Mouse (Mus musculus) midbrain, embryonic 12.5 days (tissue): Measurements from ENCODE around the gene Nap1l5. TPM values are rescaled to one million over a fixed set of nuclear protein-coding genes. Genes with fewer than 3 reads are reported as not detected.

Experiments
- ATAC-seq: fragments of 200-750 bp; cut with Nextera tagmentation; 2 replicates; pipeline ENCODE4 v1.8.0; 2017; ENCODE audit warnings: low read depth, moderate TSS enrichment, moderate library complexity; ENCODE audit not compliant: low FRiP score
- H3K27ac ChIP-seq: fragments of 300-500 bp; sonication (generic); replicated peaks from 2 replicates; pipeline ENCODE4 v1.5.1; 2016; ENCODE audit warnings: mild to moderate bottlenecking
- H3K27me3 ChIP-seq: fragments of 300-500 bp; sonication (generic); 2 replicates; pipeline ENCODE4 v1.6.1; 2016; ENCODE audit warnings: mild to moderate bottlenecking
- H3K36me3 ChIP-seq: fragments of 300-500 bp; sonication (generic); 2 replicates; pipeline ENCODE4 v1.6.1; 2016
- H3K4me1 ChIP-seq: fragments of 300-500 bp; sonication (generic); 2 replicates; pipeline ENCODE4 v1.6.1; 2016
- H3K4me2 ChIP-seq: fragments of 300-500 bp; sonication (generic); replicated peaks from 2 replicates; pipeline ENCODE4 v1.6.1; 2016; ENCODE audit warnings: mild to moderate bottlenecking, moderate library complexity
- H3K4me3 ChIP-seq: fragments of 300-500 bp; sonication (generic); 2 replicates; pipeline ENCODE4 v1.5.1; 2016; ENCODE audit warnings: mild to moderate bottlenecking
- H3K9ac ChIP-seq: fragments of 300-500 bp; sonication (generic); replicated peaks from 2 replicates; pipeline ENCODE4 v1.6.1; 2016; ENCODE audit warnings: mild to moderate bottlenecking, moderate library complexity
- H3K9me3 ChIP-seq: fragments of 300-500 bp; sonication (generic); 2 replicates; pipeline ENCODE4 v1.6.1; 2016; ENCODE audit warnings: mild to moderate bottlenecking
- WGBS: fragments of 180-500 bp; shearing (Covaris S2); methylation state at CpG from one replicate; pipeline ENCODE4 v1.1.7; 2016; 5-methylcytosine and 5-hydroxymethylcytosine counted together
- polyA plus RNA-seq: library from polyadenylated mRNA; unstranded; fragments of >200 nt; fragmentation: Nextera tagmentation; extraction: Ambion mirVana; gene quantifications from 2 replicates; pipeline ENCODE4 v1.2.1, GENCODE M21; 2016

Gene Nap1l5
- 63.2 and 64.3 TPM in 2 replicates for polyA plus RNA-seq

DNA sequence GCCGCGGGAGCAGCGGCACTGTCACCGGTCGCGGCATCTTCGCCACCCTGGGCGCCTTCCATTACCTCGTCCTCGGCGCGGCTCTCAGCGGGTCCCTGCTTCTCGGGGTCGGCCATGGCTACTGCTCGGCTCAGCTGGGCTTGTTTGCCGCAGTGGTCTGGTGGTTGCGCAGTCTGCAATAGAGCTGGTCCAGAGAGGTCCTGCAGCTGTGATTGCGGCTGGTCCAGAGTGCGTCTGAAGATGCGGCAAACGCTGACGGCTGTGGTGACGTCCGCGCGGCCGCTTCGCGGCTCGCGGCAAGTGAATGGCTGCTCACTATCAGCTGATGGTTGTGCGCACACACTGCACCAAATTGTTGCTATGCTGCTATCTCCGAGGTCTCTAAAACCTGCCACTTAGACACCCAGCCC, at the start of gene Nap1l5:
Gene Nap1l5, minus strand, starts transcription at position 225 of the 410 bp plus-strand sequence.
- H3K27ac ChIP-seq: peak within 1 kb of the TSS; percentile 64

DNA sequence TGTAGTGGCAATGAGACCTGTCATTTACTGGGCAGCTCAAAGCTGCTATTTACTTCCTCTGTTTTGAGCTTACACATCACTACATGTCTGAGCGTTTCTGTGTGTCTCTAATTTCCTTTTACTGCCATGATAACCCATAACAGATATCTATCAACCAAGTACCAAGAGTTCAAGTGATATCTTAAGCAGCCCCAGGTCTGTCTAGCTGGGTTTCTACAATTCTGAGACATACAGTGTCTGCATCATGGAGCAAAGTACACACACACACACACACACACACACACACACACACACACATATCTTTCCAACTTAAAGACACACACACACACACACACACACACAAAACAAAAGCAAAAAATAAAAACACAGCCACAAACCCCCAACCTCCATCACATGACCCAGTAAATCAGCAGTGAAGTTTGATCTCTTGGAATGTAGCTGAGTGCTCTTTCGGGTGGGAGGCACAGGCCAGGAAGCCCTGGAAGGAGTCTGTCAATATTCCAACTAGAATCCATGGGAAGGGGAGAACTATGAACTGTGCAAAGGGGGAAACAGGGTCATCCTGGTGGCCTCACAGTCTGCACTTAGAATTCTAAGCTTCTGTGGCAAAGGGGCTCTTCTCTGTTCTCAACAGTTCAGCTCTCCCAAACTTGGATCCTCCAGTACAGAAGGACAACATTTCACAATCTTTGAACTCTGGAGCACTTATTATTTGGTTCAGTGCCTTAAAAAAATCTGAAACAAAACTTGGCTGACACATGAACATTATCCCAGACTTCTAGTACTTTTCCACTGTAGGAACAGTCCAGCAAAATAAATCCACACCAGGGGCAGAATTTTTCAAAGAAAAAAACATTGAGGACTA, 44.5 kb upstream of the Nap1l5 start:
- Histone ChIP-seq H3K4me1 (no peaks in the 10 kb centered on the region), H3K9me3 (no peaks in the 10 kb centered on the region), H3K27ac (no peak overlapping the region), H3K4me3 (no peak overlapping the region), H3K9ac (no peak overlapping the region), H3K36me3 (no peaks in the 10 kb centered on the region), H3K27me3 (no peaks in the 10 kb centered on the region), H3K4me2 (no peak overlapping the region)
- 76% methylated on average over 2 of the region's 2 CpGs for WGBS
- ATAC-seq: no peak

More for the DNA sequence above, at the start of gene Nap1l5:
- peak within 1 kb of the TSS; percentile 53 for H3K4me3 ChIP-seq
- WGBS: 61% methylated on average over 34 of the region's 34 CpGs
- H3K27me3 ChIP-seq: no peaks in the 10 kb centered on the region
- peak; percentile 81 for ATAC-seq
- peaks cover 10% of the 10 kb centered on the region; the same call in 1 of the 2 replicates for H3K36me3 ChIP-seq
- H3K4me1 ChIP-seq: no peaks in the 10 kb centered on the region
- peak within 1 kb of the TSS; percentile 65 for H3K4me2 ChIP-seq
- peak within 1 kb of the TSS; percentile 50 for H3K9ac ChIP-seq
- H3K9me3 ChIP-seq: peaks cover 8% of the 10 kb centered on the region

DNA sequence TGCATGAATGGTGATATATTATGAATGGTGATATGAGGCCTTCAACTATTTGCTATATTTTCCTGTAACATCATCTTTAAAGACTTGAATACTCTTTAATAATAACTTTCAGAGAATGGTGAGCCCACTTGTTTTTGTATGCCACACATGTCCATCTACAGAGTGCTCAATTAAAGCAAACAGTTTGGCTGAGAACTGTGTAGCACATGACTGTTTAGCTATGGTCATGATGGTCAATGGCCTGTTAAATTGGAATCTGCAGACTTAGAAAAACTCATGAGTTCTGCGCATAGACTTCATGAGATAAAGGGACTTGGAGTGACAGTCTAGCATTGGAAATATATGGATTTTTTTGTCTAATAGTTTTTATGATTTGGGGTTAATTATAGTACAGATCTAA, 43.5 kb upstream of the Nap1l5 start:
- no peak overlapping the region for H3K9ac ChIP-seq
- WGBS: 95% methylated on average over 1 of the region's 1 CpGs
- H3K9me3 ChIP-seq: no peaks in the 10 kb centered on the region
- H3K4me2 ChIP-seq: no peak overlapping the region
- H3K27me3 ChIP-seq: no peaks in the 10 kb centered on the region
- no peaks in the 10 kb centered on the region for H3K4me1 ChIP-seq
- H3K27ac ChIP-seq: no peak overlapping the region
- H3K36me3 ChIP-seq: no peaks in the 10 kb centered on the region
- ATAC-seq: no peak
- H3K4me3 ChIP-seq: no peak overlapping the region

DNA sequence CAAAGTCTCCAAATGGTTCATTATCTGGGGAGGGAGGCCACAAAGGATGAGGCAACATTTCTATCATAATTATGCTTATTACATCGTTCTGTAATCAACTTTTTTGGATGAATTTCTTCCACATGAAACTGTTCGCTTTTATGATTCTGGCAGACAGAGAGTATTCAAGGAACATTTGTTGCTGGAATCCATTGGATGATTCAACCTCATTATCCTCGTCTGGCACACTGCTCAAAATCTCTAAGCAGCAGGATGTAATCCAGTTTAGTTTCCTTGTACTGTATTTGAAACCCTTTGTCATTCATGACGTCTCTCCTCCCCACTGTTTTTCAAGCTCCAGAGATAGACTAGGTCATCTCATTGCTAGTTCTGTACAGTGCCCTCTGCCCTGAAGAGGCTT, 40.0 kb upstream of the Nap1l5 start:
- Histone ChIP-seq H3K36me3 (no peaks in the 10 kb centered on the region), H3K27me3 (no peaks in the 10 kb centered on the region), H3K4me3 (no peak overlapping the region), H3K4me1 (no peaks in the 10 kb centered on the region), H3K27ac (no peak overlapping the region), H3K9me3 (no peaks in the 10 kb centered on the region), H3K9ac (no peak overlapping the region), H3K4me2 (no peak overlapping the region)
- ATAC-seq: no peak
- 80% methylated on average over 4 of the region's 4 CpGs for WGBS

DNA sequence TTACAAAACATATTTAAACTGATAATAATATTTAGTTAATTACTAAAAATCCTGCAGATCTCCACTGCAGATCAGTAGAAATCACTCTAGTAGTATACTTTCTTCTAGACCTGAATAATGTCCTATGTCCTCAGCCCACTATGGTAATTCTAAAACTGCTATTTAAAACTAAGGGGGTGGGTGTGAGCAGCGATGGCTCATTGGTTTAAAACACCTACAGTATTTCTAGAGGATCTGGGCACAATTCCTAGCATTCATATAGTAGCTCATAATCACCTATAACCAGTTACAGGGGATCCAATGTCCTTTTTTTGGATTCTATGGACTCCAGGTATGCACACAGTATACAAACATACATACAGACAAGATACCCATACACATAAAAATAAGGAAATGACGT, 39.4 kb upstream of the Nap1l5 start:
- no peak for ATAC-seq
- no peak overlapping the region for H3K4me2 ChIP-seq
- no peaks in the 10 kb centered on the region for H3K27me3 ChIP-seq
- no peaks in the 10 kb centered on the region for H3K9me3 ChIP-seq
- no peaks in the 10 kb centered on the region for H3K36me3 ChIP-seq
- WGBS: 72% methylated on average over 2 of the region's 2 CpGs
- no peaks in the 10 kb centered on the region for H3K4me1 ChIP-seq
- H3K4me3 ChIP-seq: no peak overlapping the region
- no peak overlapping the region for H3K27ac ChIP-seq
- no peak overlapping the region for H3K9ac ChIP-seq

DNA sequence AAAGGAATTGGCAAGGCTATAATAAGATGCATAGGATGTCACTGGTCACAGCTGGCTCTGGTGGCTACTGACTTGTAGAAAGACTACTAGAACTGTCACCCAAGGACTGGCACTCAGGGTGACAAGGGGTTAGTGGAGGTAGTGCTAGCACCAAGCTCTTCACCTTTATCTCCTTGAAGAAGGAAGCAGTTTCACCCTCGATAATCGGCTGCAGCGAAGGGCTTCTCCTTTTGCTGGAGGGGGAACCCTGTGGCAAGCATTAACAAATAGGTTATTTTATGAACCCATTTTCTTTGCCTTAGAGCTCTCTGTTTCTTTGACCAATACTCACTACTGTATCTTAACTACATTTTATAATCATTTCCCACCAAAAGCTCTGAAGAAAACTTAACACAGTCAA, 37.1 kb upstream of the Nap1l5 start:
- H3K9ac ChIP-seq: no peak overlapping the region
- H3K36me3 ChIP-seq: no peaks in the 10 kb centered on the region
- WGBS: 98% methylated on average over 3 of the region's 3 CpGs
- H3K4me1 ChIP-seq: no peaks in the 10 kb centered on the region
- no peak overlapping the region for H3K4me3 ChIP-seq
- H3K9me3 ChIP-seq: no peaks in the 10 kb centered on the region
- no peaks in the 10 kb centered on the region for H3K27me3 ChIP-seq
- ATAC-seq: no peak
- no peak overlapping the region for H3K27ac ChIP-seq
- no peak overlapping the region for H3K4me2 ChIP-seq

DNA sequence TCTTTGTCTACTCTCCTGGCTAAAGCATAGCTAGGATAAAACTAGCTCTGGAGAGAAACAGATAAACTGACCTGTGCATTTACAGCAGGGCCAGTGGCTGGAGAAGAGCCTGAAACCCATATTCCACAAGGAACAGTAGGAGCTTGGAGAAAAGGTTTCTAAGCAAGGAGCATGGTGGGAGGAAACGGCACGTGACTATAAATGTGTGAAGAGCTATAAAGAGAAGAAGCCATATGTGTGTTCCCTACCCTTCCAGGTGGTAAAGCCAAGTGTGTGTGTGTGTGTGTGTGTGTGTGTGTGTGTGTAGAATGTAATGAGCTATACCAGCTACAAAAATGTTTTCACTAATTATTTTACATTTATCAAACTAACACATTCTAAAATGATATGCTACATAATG, 35.4 kb upstream of the Nap1l5 start:
- no peak for ATAC-seq
- Histone ChIP-seq H3K36me3 (no peaks in the 10 kb centered on the region), H3K4me1 (no peaks in the 10 kb centered on the region), H3K27ac (no peak overlapping the region), H3K4me2 (no peak overlapping the region), H3K9ac (no peak overlapping the region), H3K27me3 (no peaks in the 10 kb centered on the region), H3K9me3 (no peaks in the 10 kb centered on the region), H3K4me3 (no peak overlapping the region)
- WGBS: 83% methylated on average over 2 of the region's 2 CpGs

DNA sequence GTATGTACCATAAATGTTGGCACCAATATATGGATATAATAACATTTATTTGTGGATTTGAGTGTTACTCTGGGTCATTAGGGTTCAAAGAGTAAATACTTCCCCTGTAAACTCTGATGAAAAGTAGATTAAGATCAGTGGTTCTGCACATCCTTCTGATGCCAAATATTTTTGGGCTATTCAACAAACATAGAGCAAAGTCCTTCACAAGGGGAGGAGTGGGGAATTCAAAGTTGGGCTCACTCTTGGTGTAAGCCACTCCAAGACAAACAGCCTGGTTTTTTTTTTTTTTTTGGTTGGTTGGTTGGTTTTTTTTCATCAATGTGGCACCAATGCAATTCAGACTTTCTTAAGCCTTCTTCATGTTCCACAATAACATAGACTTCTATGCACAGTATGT, 30.9 kb upstream of the Nap1l5 start:
- Histone ChIP-seq H3K27me3 (no peaks in the 10 kb centered on the region), H3K9me3 (no peaks in the 10 kb centered on the region), H3K4me2 (no peak overlapping the region), H3K36me3 (no peaks in the 10 kb centered on the region), H3K4me1 (peaks cover 14% of the 10 kb centered on the region), H3K4me3 (no peak overlapping the region), H3K9ac (no peak overlapping the region), H3K27ac (no peak overlapping the region)
- ATAC-seq: no peak

DNA sequence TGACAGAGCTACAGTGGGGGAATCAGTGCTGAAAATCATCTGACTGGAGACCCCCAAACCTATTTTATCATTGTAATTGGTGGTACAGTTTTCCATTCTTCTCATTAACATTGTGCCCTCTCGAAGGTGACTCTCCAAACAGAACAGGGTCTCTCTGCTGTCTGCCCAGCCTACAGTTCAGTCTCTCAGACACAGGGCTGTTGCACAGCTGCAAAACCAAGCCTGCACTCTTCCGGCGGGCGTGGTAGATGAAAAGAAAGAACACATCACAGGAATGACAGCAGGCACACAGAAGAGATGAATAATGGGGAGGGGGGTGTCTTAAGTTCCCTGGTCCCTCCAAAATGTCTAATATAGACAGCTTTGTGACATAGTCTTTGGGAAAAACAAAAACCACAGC, 27.3 kb upstream of the Nap1l5 start:
- peak; percentile 28 for ATAC-seq
- Histone ChIP-seq H3K4me3 (no peak overlapping the region), H3K27ac (peak overlapping the region; percentile 77), H3K27me3 (no peaks in the 10 kb centered on the region), H3K36me3 (no peaks in the 10 kb centered on the region), H3K4me2 (0 out of 2 replicates have a peak overlapping the region, but pooled peaks have one; percentile 2), H3K4me1 (peaks cover 23% of the 10 kb centered on the region), H3K9me3 (no peaks in the 10 kb centered on the region), H3K9ac (no peak overlapping the region)
- WGBS: 32% methylated on average over 4 of the region's 4 CpGs

DNA sequence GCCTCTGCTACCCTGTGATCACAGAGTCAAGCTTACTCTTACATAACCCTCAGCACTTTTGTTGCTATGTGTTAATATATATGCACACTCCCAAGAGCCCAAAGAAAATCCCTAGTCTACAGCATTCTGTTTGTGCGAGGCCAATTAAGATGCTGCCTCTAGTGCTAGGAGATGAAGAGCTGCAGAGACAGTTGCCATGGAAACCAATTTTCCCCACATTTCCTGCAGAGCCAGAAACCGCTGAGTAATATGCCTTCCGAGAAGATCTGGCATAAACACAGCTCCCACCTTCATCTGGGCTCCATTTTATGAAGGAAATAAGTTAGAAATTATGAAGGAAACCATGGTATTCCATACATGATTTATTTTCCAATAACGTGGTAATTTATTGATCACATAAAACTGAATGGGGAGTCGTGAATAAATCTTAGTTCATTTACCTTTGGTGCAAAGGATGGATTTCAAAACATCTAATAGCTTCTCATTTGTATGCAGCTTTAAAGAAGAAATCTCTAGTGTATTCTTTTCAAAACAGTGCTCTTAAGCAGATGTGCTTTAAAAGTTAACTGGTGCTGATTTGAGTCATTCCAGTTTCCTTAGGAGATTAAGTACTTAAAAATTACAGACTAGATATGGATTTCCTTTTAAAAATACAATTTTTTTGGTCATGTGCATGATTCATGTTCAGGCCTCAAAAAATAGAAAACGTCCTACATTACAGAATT, 26.5 kb upstream of the Nap1l5 start:
- Histone ChIP-seq H3K9me3 (no peaks in the 10 kb centered on the region), H3K27me3 (no peaks in the 10 kb centered on the region), H3K4me1 (peaks cover 23% of the 10 kb centered on the region), H3K4me3 (no peak overlapping the region), H3K9ac (no peak overlapping the region), H3K36me3 (no peaks in the 10 kb centered on the region), H3K27ac (peak overlapping the region; percentile 86), H3K4me2 (peak overlapping the region; percentile 21)
- WGBS: 36% methylated on average over 6 of the region's 6 CpGs
- peak; percentile 94 for ATAC-seq

DNA sequence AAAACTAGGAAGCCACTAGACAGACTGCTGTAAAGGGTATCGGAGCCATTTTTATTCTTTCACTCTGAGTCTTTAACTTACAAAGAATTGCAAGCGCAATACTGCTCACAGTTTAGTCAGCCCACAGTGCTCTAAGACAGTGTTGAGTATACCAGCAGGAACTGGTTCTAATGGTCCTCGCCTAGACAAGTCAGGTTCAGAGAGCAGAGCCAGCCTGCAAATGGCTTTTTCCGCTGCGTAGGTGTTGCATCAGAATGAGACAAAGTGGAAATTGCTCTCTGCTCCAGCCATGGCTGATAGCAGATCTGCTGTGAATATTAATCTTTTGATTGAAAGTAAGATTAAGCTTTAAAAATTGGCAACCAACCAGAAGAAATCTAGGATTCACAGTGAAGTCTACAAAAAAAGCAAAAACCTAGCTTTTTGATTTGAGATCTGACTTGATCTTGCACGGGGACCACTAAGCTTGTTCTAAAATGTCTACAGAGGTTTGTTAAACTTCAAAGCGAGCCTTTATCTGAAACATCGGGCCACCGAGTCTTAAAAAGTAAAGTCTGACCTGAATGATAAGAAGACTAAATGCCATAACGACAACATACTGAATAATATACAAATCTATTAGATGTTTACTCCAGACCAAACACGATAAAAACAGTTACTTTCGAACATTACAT, 25.8 kb upstream of the Nap1l5 start:
- peak; percentile 39 for ATAC-seq
- no peaks in the 10 kb centered on the region for H3K36me3 ChIP-seq
- no peak overlapping the region for H3K4me3 ChIP-seq
- no peaks in the 10 kb centered on the region for H3K27me3 ChIP-seq
- H3K4me2 ChIP-seq: peak overlapping the region; percentile 21
- no peaks in the 10 kb centered on the region for H3K9me3 ChIP-seq
- WGBS: 61% methylated on average over 12 of the region's 12 CpGs
- H3K4me1 ChIP-seq: peaks cover 23% of the 10 kb centered on the region
- no peak overlapping the region for H3K9ac ChIP-seq
- H3K27ac ChIP-seq: peak overlapping the region; percentile 86

DNA sequence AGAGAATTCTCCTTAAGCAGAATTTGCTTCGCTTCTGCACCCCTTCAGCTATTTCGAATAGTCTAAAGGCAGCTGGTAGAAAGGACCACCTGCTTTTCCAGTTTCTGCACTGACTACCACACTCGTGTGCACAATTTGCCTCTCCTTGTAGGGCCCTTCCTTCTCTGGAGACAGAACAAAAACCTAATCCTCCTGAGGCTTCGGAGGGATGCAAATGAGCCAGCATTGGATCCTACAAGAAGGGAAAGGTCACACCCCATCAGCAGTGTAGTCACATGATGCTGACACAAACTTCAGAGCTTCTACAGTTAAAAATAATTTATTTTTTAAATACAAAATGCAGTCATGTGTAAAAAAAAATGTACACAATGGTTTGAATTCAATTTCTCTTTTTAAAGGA, 24.3 kb upstream of the Nap1l5 start:
- no peak for ATAC-seq
- 35% methylated on average over 4 of the region's 4 CpGs for WGBS
- no peaks in the 10 kb centered on the region for H3K36me3 ChIP-seq

More for the DNA sequence above, 24.3 kb upstream of the Nap1l5 start:
- H3K4me2 ChIP-seq: no peak overlapping the region
- no peaks in the 10 kb centered on the region for H3K27me3 ChIP-seq
- H3K4me1 ChIP-seq: peaks cover 23% of the 10 kb centered on the region
- 0 out of 2 replicates have a peak overlapping the region, but pooled peaks have one; percentile 6 for H3K27ac ChIP-seq
- H3K9me3 ChIP-seq: no peaks in the 10 kb centered on the region
- no peak overlapping the region for H3K4me3 ChIP-seq
- no peak overlapping the region for H3K9ac ChIP-seq
